Mouse (Mus musculus): ENCODE measurements around the gene Ercc4. TPM values are rescaled to one million over a fixed set of nuclear protein-coding genes. Genes with fewer than 3 reads are reported as not detected.
A peak's percentile ranks its signal among the peaks of the same experiment; 100 is the strongest.

The Ercc4 gene
- polyA plus RNA-seq, 1 experiment from 2014 or later, result 8.1 TPM

DNA sequence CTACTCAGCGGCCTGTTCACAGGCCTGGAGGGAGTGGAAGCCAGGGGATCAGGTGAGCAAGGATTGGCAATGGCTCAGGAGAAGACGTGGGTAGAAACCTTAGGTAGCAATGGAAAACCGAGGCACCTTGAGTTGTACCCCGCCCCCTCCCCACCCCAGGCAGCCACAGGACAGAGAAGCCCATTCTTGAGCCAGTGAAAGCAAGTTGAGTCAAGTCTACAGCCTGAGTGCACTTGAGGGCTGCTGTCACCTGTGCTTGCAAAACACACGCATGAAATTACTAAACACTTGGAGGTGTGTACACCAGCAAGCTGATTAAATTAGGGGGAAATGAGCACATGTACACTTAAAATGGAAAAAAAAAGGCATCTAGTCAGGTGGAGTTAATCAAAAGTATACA is 52.0 kb downstream of the Ercc4 start:
- no peaks in the 10 kb centered on the region for H3K27me3 ChIP-seq (replicated peaks; ENCODE audit: insufficient read depth, low read length)
- peak; percentile 27 for DNase-seq (ENCODE audit: low spot score)
- no peaks in the 10 kb centered on the region for H3K4me1 ChIP-seq (ENCODE audit: insufficient read depth, low read depth, low read length)
- H3K4me2 ChIP-seq (replicated peaks; ENCODE audit: low read depth, low read length), result no peak overlapping the region
- H3K4me3 ChIP-seq (ENCODE audit: low read depth, low read length), result no peak overlapping the region
- TF ChIP-seq EP300 (IDR thresholded peaks at IDR 0.05), result no peak
- no peak for TF ChIP-seq CTCF (IDR thresholded peaks at IDR 0.05)
- no peaks in the 10 kb centered on the region for H3K36me3 ChIP-seq (ENCODE audit: insufficient read depth, low read length)
- H3K9me3 ChIP-seq (ENCODE audit: low read length), result no peaks in the 10 kb centered on the region
- ATAC-seq, result no peak
- 65% methylated on average over 5 of the region's 5 CpGs for WGBS
- H3K9ac ChIP-seq (replicated peaks; ENCODE audit: low read depth), result no peak overlapping the region
- H3K27ac ChIP-seq (ENCODE audit: low read length), result no peak overlapping the region

DNA sequence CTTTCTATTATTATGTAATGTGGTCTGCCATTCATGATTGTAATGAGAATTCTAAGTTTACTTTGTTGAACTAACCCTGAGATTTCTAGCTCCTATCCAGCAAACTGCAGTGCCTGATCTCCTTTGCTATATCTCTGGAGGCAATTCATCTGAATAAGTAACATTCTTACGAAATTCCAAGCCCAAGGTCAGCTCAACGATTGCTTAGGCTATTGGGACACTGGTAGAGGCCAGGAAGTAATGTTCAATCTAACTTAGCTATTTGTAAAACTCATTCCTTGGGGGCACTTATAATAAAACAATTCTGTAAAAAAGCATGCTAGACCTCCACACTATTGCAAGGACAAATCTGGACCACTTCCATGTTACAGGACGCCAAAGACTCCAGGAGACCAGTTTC is 58.2 kb downstream of the Ercc4 start:
- H3K27me3 ChIP-seq (replicated peaks; ENCODE audit: insufficient read depth, low read length), result no peaks in the 10 kb centered on the region
- H3K9me3 ChIP-seq (ENCODE audit: low read length), result no peaks in the 10 kb centered on the region
- TF ChIP-seq EP300 (IDR thresholded peaks at IDR 0.05), result no peak
- no peak for TF ChIP-seq CTCF (IDR thresholded peaks at IDR 0.05)
- no peaks in the 10 kb centered on the region for H3K36me3 ChIP-seq (ENCODE audit: insufficient read depth, low read length)
- no peak overlapping the region for H3K27ac ChIP-seq (ENCODE audit: low read length)
- no peaks in the 10 kb centered on the region for H3K4me1 ChIP-seq (ENCODE audit: insufficient read depth, low read depth, low read length)
- WGBS, result 63% methylated on average over 3 of the region's 3 CpGs
- no peak overlapping the region for H3K9ac ChIP-seq (replicated peaks; ENCODE audit: low read depth)
- no peak for ATAC-seq
- H3K4me3 ChIP-seq (ENCODE audit: low read depth, low read length), result no peak overlapping the region
- DNase-seq (ENCODE audit: low spot score), result no peak
- no peak overlapping the region for H3K4me2 ChIP-seq (replicated peaks; ENCODE audit: low read depth, low read length)

DNA sequence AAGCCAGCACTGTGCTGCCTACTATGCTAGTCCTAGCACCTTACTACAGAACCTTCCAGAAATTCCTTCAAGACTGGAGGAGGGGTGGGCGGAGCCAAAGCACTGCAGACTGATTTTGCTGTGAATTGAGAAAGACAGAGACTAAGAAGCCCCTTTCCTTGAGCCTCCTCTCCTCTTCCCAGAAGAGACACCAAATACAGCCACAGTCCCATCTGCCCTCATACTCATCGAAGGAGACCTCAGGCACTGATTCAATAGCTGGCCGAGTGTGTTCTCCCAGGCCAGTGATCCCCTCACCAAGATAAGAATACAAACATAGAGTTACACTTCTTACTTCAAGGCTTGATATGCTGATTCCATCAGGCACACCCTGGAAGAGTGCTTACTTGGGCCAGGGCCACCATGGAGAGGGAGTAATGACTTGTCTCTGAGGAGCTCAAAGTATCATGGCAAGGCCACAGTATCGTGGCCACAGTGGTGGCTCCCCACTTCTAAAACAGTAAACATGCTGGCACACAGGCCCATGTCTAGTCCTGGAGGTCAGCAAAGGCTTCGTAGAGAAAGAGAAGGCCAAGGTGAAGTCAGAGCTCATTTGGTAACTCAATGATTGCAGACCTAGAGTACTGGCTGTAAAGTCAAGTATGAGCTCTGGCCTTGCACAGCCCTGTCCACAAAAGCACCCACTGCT is 63.7 kb downstream of the Ercc4 start:
- DNase-seq (ENCODE audit: low spot score) (no peak), ATAC-seq (no peak)
- Histone ChIP-seq H3K27me3 (replicated peaks; ENCODE audit: insufficient read depth, low read length) (no peaks in the 10 kb centered on the region), H3K4me3 (ENCODE audit: low read depth, low read length) (no peak overlapping the region), H3K27ac (ENCODE audit: low read length) (no peak overlapping the region), H3K4me1 (ENCODE audit: insufficient read depth, low read depth, low read length) (no peaks in the 10 kb centered on the region), H3K9me3 (ENCODE audit: low read length) (no peaks in the 10 kb centered on the region), H3K9ac (replicated peaks; ENCODE audit: low read depth) (no peak overlapping the region), H3K4me2 (replicated peaks; ENCODE audit: low read depth, low read length) (no peak overlapping the region), H3K36me3 (ENCODE audit: insufficient read depth, low read length) (no peaks in the 10 kb centered on the region)
- WGBS, result 75% methylated on average over 5 of the region's 5 CpGs
- TF ChIP-seq CTCF (IDR thresholded peaks at IDR 0.05), result no peak
- no peak for TF ChIP-seq EP300 (IDR thresholded peaks at IDR 0.05)

DNA sequence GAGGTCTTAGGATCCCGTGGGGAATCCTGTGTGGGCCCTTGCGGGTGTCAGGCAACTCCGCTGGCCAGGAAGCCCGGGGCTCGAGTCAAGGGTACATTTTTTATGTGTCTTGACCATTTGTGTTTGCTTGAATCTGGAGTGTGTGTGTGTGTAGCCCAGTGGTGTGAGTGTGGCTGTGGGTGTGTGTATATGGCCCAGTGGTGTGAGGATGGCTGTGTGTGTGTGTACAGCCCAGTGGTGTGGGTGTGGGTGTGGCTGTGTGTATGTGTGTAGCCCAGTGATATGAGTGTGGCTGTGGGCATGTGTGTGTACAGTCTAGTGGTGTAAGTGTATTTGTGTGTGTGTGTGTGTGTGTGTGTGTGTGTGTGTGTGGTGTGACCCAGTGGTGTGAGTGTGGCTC is 73.0 kb downstream of the Ercc4 start:
- ATAC-seq, result no peak
- no peak for DNase-seq (ENCODE audit: low spot score)
- Histone ChIP-seq H3K27me3 (replicated peaks; ENCODE audit: insufficient read depth, low read length) (no peaks in the 10 kb centered on the region), H3K27ac (ENCODE audit: low read length) (no peak overlapping the region), H3K9ac (replicated peaks; ENCODE audit: low read depth) (no peak overlapping the region), H3K36me3 (ENCODE audit: insufficient read depth, low read length) (no peaks in the 10 kb centered on the region), H3K9me3 (ENCODE audit: low read length) (no peaks in the 10 kb centered on the region), H3K4me1 (ENCODE audit: insufficient read depth, low read depth, low read length) (no peaks in the 10 kb centered on the region), H3K4me2 (replicated peaks; ENCODE audit: low read depth, low read length) (no peak overlapping the region), H3K4me3 (ENCODE audit: low read depth, low read length) (no peak overlapping the region)
- TF ChIP-seq EP300 (IDR thresholded peaks at IDR 0.05), result no peak
- TF ChIP-seq CTCF (IDR thresholded peaks at IDR 0.05), result no peak
- WGBS, result 85% methylated on average over 3 of the region's 5 CpGs

DNA sequence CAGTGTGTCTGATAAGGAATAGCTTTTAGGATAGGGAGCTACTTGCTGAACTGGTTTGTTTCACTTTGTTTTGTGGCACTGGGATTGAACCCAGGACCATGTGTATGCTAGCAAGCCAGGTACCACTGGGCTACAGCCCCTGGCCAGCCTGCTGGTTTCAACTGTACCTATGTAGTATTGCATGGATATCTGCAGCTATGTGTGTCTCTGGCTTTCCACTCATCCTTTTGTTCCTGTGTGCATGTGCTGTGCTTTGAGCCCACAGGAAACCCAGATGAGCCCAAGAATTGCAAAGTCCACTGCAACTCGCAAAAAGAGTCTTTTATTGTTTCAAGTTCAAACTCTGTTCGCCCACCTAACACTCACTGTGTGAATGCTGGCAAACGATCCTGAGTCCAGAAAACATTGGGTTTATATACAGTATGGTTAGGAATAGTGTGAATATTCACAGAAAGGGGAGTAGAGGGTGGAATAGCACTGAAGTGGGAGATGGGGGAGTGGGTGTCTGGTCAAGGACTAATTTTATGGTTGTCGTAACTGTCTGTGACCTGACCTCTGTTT is 73.8 kb downstream of the Ercc4 start:
- Histone ChIP-seq H3K36me3 (ENCODE audit: insufficient read depth, low read length) (no peaks in the 10 kb centered on the region), H3K27me3 (replicated peaks; ENCODE audit: insufficient read depth, low read length) (no peaks in the 10 kb centered on the region), H3K9me3 (ENCODE audit: low read length) (no peaks in the 10 kb centered on the region), H3K9ac (replicated peaks; ENCODE audit: low read depth) (no peak overlapping the region), H3K4me1 (ENCODE audit: insufficient read depth, low read depth, low read length) (no peaks in the 10 kb centered on the region), H3K27ac (ENCODE audit: low read length) (no peak overlapping the region), H3K4me2 (replicated peaks; ENCODE audit: low read depth, low read length) (no peak overlapping the region), H3K4me3 (ENCODE audit: low read depth, low read length) (no peak overlapping the region)
- ATAC-seq (no peak), DNase-seq (ENCODE audit: low spot score) (no peak)
- 78% methylated on average over 4 of the region's 4 CpGs for WGBS
- no peak for TF ChIP-seq CTCF (IDR thresholded peaks at IDR 0.05)
- no peak for TF ChIP-seq EP300 (IDR thresholded peaks at IDR 0.05)

DNA sequence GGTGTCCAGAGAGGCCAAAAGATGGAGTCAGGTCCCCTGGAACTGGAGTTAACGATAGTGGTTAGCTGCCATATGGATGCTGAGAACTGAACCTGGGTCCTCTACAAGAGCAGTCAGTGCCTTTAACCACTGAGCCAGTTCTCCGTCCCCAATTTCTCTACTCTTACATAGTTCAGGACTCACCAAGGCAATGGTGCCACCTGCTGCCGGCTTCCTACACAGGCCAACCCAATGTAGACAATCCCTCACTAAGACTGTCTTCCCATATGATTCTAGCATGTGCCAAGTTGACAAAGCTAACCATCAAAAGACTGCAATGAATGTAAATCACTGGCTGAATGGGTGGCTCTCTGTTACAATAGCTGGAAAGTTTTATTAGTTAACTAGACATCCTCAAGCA is 74.9 kb downstream of the Ercc4 start:
- H3K27me3 ChIP-seq (replicated peaks; ENCODE audit: insufficient read depth, low read length), result no peaks in the 10 kb centered on the region
- H3K36me3 ChIP-seq (ENCODE audit: insufficient read depth, low read length), result no peaks in the 10 kb centered on the region
- no peak overlapping the region for H3K9ac ChIP-seq (replicated peaks; ENCODE audit: low read depth)
- no peaks in the 10 kb centered on the region for H3K9me3 ChIP-seq (ENCODE audit: low read length)
- no peak overlapping the region for H3K4me3 ChIP-seq (ENCODE audit: low read depth, low read length)
- H3K27ac ChIP-seq (ENCODE audit: low read length), result no peak overlapping the region
- peak; percentile 18; the same call in 1 of the 2 replicates for TF ChIP-seq CTCF (IDR thresholded peaks at IDR 0.05)
- TF ChIP-seq EP300 (IDR thresholded peaks at IDR 0.05), result no peak
- no peak for DNase-seq (ENCODE audit: low spot score)
- no peak overlapping the region for H3K4me2 ChIP-seq (replicated peaks; ENCODE audit: low read depth, low read length)
- peaks cover 6% of the 10 kb centered on the region; the same call in 1 of the 2 replicates for H3K4me1 ChIP-seq (ENCODE audit: insufficient read depth, low read depth, low read length)
- 94% methylated on average over 3 of the region's 3 CpGs for WGBS
- ATAC-seq, result no peak
